In genomic region chr7:127140623-127141404, GRCm38 (mm10) we compare ENCODE assay signal across 15 mouse cellular contexts. TPM values are rescaled to one million over a fixed set of nuclear protein-coding genes. Genes with fewer than 3 reads are reported as not detected.
A peak's percentile ranks its signal among the peaks of the same experiment; 100 is the strongest.
DNase-seq lines count a peak whose midpoint lies in the region; ATAC-seq and TF ChIP-seq lines count a peak whose summit lies in the region.
"Had no signal": no experiment of that assay in that cellular context is flagged by ENCODE, and none has a peak within 500 bp of the region (broad histone marks: within the 10 kb centered on the region; RNA-seq: fewer than 3 reads in every experiment).

No protein-coding gene starts in this region.

- 63% methylated on average over 7 of the region's 7 CpGs for WGBS in kidney, postnatal 0 days
- 65% methylated on average over 7 of the region's 7 CpGs for WGBS in kidney, embryonic 16.5 days
- WGBS in liver, embryonic 15.5 days (ENCODE audit: insufficient replicate concordance): 35% methylated on average over 7 of the region's 7 CpGs

- DNase-seq in kidney, postnatal 0 days (ENCODE audit: low spot score): no peak
- peak; percentile 61 for DNase-seq in CD4-positive helper T cell, adult 2 months (ENCODE audit: low read depth, low spot score)
- DNase-seq in R1 (ENCODE audit: low read depth, low spot score): peak; percentile 69
- no peak for DNase-seq in left cerebral cortex, adult 2 months (ENCODE audit: extremely low spot score in 1 of 2, low spot score in 2 of 2)
- DNase-seq in left cerebral cortex, postnatal 4 days: no peak
- DNase-seq in lung, postnatal 14 days: no peak
- DNase-seq: cerebellum, adult 2 months; kidney, postnatal 4 days; lung, adult 18-20 months had no signal

- peak; percentile 51 for TF ChIP-seq CTCF in kidney, postnatal 0 days (IDR thresholded peaks at IDR 0.05; ENCODE audit: low read depth)
- TF ChIP-seq CTCF in left cerebral cortex, adult 2 months (IDR thresholded peaks at IDR 0.05): no peak; the same call in 1 of the 2 replicates

- intact Hi-C loops in left cerebral cortex, adult 2 months (cut with DNase I): no loop called here
- intact Hi-C loops in left cerebral cortex, postnatal 4 days (cut with DNase I): no loop called here

- no peaks in the 10 kb centered on the region for H3K9me3 ChIP-seq in kidney, postnatal 0 days (replicated peaks; ENCODE audit: low read length)
- no peaks in the 10 kb centered on the region for H3K9me3 ChIP-seq in kidney, embryonic 16.5 days (ENCODE audit: low read length)
- H3K9me3 ChIP-seq in liver, embryonic 15.5 days (replicated peaks): no peaks in the 10 kb centered on the region
- H3K9me3 ChIP-seq: midbrain, embryonic 10.5 days had no signal

- H3K9ac ChIP-seq in kidney, postnatal 0 days (ENCODE audit: low read depth, low read length): no peak overlapping the region
- no peak overlapping the region for H3K9ac ChIP-seq in kidney, embryonic 16.5 days (replicated peaks; ENCODE audit: low read length)
- H3K9ac ChIP-seq in liver, embryonic 15.5 days: no peak overlapping the region

- H3K4me3 ChIP-seq in kidney, postnatal 0 days (replicated peaks; ENCODE audit: low read depth, low read length): no peak overlapping the region
- H3K4me3 ChIP-seq in kidney, embryonic 16.5 days (ENCODE audit: low read length): no peak overlapping the region
- no peak overlapping the region for H3K4me3 ChIP-seq in liver, embryonic 15.5 days (replicated peaks)
- H3K4me3 ChIP-seq in left cerebral cortex, adult 2 months: no peak overlapping the region
- H3K4me3 ChIP-seq: midbrain, embryonic 10.5 days had no signal

- H3K36me3 ChIP-seq in kidney, postnatal 0 days (ENCODE audit: insufficient read depth, low read length): no peaks in the 10 kb centered on the region
- no peaks in the 10 kb centered on the region for H3K36me3 ChIP-seq in kidney, embryonic 16.5 days (ENCODE audit: insufficient read depth, low read length)
- no peaks in the 10 kb centered on the region for H3K36me3 ChIP-seq in liver, embryonic 15.5 days (replicated peaks)
- H3K36me3 ChIP-seq: midbrain, embryonic 10.5 days had no signal

- 0 out of 2 replicates have a peak, but pooled peaks cover 2% of the 10 kb centered on the region for H3K4me1 ChIP-seq in kidney, postnatal 0 days (replicated peaks; ENCODE audit: insufficient read depth, low read length)
- H3K4me1 ChIP-seq in kidney, embryonic 16.5 days (ENCODE audit: insufficient read depth, low read length): no peaks in the 10 kb centered on the region
- peaks cover 94% of the 10 kb centered on the region for H3K4me1 ChIP-seq in liver, embryonic 15.5 days (replicated peaks)

- no peak overlapping the region for H3K4me2 ChIP-seq in kidney, postnatal 0 days (ENCODE audit: low read length)
- no peak overlapping the region for H3K4me2 ChIP-seq in kidney, embryonic 16.5 days (replicated peaks; ENCODE audit: low read depth, low read length)
- no peak overlapping the region for H3K4me2 ChIP-seq in liver, embryonic 15.5 days

- no peak overlapping the region for H3K27ac ChIP-seq in kidney, postnatal 0 days
- no peak overlapping the region for H3K27ac ChIP-seq in kidney, embryonic 16.5 days (ENCODE audit: low read length)
- H3K27ac ChIP-seq in liver, embryonic 15.5 days (replicated peaks): peak overlapping the region; percentile 87
- H3K27ac ChIP-seq in left cerebral cortex, adult 2 months: no peak overlapping the region
- H3K27ac ChIP-seq: midbrain, embryonic 10.5 days had no signal

- ATAC-seq in kidney, postnatal 0 days (replicated peaks; ENCODE audit: low FRiP score, low read depth): no peak
- ATAC-seq in kidney, embryonic 16.5 days (ENCODE audit: low FRiP score, low TSS enrichment): no peak
- ATAC-seq in liver, embryonic 15.5 days (ENCODE audit: insufficient read depth): no peak
- ATAC-seq: hindbrain, embryonic 16.5 days had no signal

- no peaks in the 10 kb centered on the region for H3K27me3 ChIP-seq in kidney, postnatal 0 days (ENCODE audit: insufficient read depth, low read length)
- H3K27me3 ChIP-seq in kidney, embryonic 16.5 days (ENCODE audit: insufficient read depth, low read length): no peaks in the 10 kb centered on the region
- no peaks in the 10 kb centered on the region for H3K27me3 ChIP-seq in liver, embryonic 15.5 days

RNA-seq across cellular contexts. Expression of gene Spn, which starts 3.2 kb away (rescaled TPM):
- 0.28 and 0.33 TPM in 2 replicates for polyA plus RNA-seq in kidney, postnatal 0 days (2015; fragmentation: Nextera tagmentation; extraction: Ambion mirVana)
- 0.21 and 0.32 TPM in 2 replicates for polyA plus RNA-seq in kidney, embryonic 16.5 days (2015; fragmentation: Nextera tagmentation; extraction: Ambion mirVana)
- 6.7 and 6.8 TPM in 2 replicates for polyA plus RNA-seq in liver, embryonic 15.5 days (2015; fragmentation: Nextera tagmentation; extraction: Ambion mirVana)
- total RNA-seq in left cerebral cortex, adult 2 months (2021): under 1 TPM; 0.18 to 0.23 TPM
- under 1 TPM; 0.22 to 0.74 TPM for total RNA-seq in left cerebral cortex, postnatal 4 days (2021)
- polyA plus RNA-seq: hindbrain, embryonic 16.5 days had no signal

RNA-seq across cellular contexts. Expression of gene Qprt, which starts 18.8 kb away (rescaled TPM):
- polyA plus RNA-seq in kidney, postnatal 0 days (2015; fragmentation: Nextera tagmentation; extraction: Ambion mirVana): 37.4 and 43.7 TPM in 2 replicates
- 24.4 and 26.2 TPM in 2 replicates for polyA plus RNA-seq in kidney, embryonic 16.5 days (2015; fragmentation: Nextera tagmentation; extraction: Ambion mirVana)
- 65.5 and 76.7 TPM in 2 replicates for polyA plus RNA-seq in liver, embryonic 15.5 days (2015; fragmentation: Nextera tagmentation; extraction: Ambion mirVana)
- under 1 TPM; 0.28 to 0.32 TPM for total RNA-seq in left cerebral cortex, adult 2 months (2021)
- under 1 TPM in 1 of 2 experiments, not detected in 1; 0.18 TPM for total RNA-seq in left cerebral cortex, postnatal 4 days (2021)

RNA-seq across cellular contexts. Expression of gene AI467606, which starts 49.7 kb away (rescaled TPM):
- 4.0 and 4.3 TPM in 2 replicates for polyA plus RNA-seq in kidney, postnatal 0 days (2015; fragmentation: Nextera tagmentation; extraction: Ambion mirVana)
- 5.3 and 5.4 TPM in 2 replicates for polyA plus RNA-seq in kidney, embryonic 16.5 days (2015; fragmentation: Nextera tagmentation; extraction: Ambion mirVana)
- polyA plus RNA-seq in liver, embryonic 15.5 days (2015; fragmentation: Nextera tagmentation; extraction: Ambion mirVana): 8.2 and 9.5 TPM in 2 replicates
- total RNA-seq in left cerebral cortex, adult 2 months (2021): 1 to 10 TPM; 1.2 TPM
- under 1 TPM; 0.77 to 0.90 TPM for total RNA-seq in left cerebral cortex, postnatal 4 days (2021)

RNA-seq across cellular contexts. Expression of gene Zg16, which starts 53.7 kb away (rescaled TPM):
- polyA plus RNA-seq in kidney, postnatal 0 days (2015; fragmentation: Nextera tagmentation; extraction: Ambion mirVana): not detected in 2 replicates
- not detected in 2 replicates for polyA plus RNA-seq in kidney, embryonic 16.5 days (2015; fragmentation: Nextera tagmentation; extraction: Ambion mirVana)
- 0.24 and 0.33 TPM in 2 replicates for polyA plus RNA-seq in liver, embryonic 15.5 days (2015; fragmentation: Nextera tagmentation; extraction: Ambion mirVana)
- not detected for total RNA-seq in left cerebral cortex, adult 2 months (2021)
- total RNA-seq in left cerebral cortex, postnatal 4 days (2021): not detected
- total RNA-seq: left cerebral cortex, adult 8-10 months had no signal
- polyA plus RNA-seq: hindbrain, embryonic 16.5 days; midbrain, embryonic 10.5 days; neural tube, embryonic 11.5 days had no signal

RNA-seq across cellular contexts. Expression of gene Cd2bp2, which starts 55.0 kb away (rescaled TPM):
- polyA plus RNA-seq in kidney, postnatal 0 days (2015; fragmentation: Nextera tagmentation; extraction: Ambion mirVana): 42.8 and 47.7 TPM in 2 replicates
- 66.9 and 68.7 TPM in 2 replicates for polyA plus RNA-seq in kidney, embryonic 16.5 days (2015; fragmentation: Nextera tagmentation; extraction: Ambion mirVana)
- 18.0 and 21.5 TPM in 2 replicates for polyA plus RNA-seq in liver, embryonic 15.5 days (2015; fragmentation: Nextera tagmentation; extraction: Ambion mirVana)
- 10 to 100 TPM; 77.7 to 80.8 TPM for total RNA-seq in left cerebral cortex, adult 2 months (2021)
- total RNA-seq in left cerebral cortex, postnatal 4 days (2021): 10 to 100 TPM; 65.8 to 78.8 TPM

Comparison
In these comparisons a context has a peak if more than half of its experiments do, and no peak if none do; other contexts are left out.
1. DNase-seq: peak in CD4-positive helper T cell, adult 2 months (single experiment) and R1 (single experiment); none in kidney, postnatal 0 days (single experiment), left cerebral cortex, adult 2 months (0 of 2), left cerebral cortex, postnatal 4 days (single experiment) and lung, postnatal 14 days (single experiment).